Mouse (Mus musculus): ENCODE data around the gene Narf.

The Narf gene

DNA sequence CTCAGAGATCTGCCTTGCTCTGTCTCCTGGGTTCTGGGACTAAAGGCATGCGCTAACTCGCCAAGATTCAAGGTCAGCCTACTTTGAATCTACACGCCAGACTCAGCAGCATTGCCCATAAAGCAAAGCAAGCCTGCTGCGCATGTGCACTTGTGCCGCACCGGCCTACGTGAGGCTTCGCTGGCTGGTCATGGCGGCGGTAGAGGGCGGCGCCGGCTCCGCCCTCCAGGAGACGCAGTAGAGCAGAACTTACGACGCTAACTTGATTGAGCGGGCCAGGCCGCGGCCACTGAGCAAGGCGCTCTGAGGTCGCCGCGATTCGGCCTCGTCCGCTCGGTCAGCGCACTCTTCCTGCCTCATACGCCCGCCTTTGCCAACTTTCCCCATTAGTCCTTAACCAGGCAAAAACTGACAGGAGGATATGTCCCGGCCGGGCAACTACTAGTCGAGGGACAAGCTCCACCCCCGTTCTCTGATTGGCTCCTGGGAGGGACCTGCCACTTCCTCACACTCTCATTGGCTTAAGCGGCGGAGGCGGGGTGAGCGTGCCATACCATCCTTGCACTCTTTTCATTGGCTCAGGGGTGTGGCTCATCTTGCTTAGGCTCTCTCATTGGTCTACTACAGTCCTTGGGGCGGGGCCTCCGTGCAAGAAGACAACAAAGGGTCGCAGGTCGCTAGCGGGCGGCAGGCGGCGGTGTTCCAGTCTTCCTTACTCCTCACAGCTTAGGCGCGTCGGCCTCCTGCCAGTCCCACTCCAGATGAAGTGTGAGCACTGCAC is at the start of gene Narf:
Gene Narf (plus strand): TSS at position 690 of the 781 bp plus-strand sequence.
- in situ Hi-C loops (cut with MboI, MseI) = no loop called here

DNA sequence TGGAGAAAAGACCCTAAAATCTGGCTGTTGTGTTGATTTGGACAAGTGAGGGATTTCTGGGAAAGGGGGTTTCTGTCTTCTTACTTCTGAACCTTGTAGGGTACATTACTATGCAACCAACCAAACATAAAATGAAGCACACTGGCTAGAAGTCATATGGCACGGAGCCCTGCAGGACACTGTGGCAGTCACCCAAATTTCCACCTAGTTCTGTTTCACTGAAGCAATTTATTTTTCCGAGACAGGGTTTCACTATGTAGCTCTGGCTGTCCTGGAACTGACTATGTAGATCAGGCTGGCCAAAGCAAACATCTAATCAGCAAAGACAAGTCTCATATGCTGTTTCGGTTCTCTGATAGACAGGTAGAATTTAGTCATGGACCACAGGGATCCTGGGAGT is 47.4 kb upstream of the Narf start:
- in situ Hi-C loops (cut with MboI, MseI) = no loop called here

- in situ Hi-C loops (cut with MboI, MseI) = no loop called here
Measured at GRCm38 (mm10) chr11:121192742-121193141, 44.3 kb upstream of the Narf start.

- in situ Hi-C loops (cut with MboI, MseI) = no loop called here
Measured at GRCm38 (mm10) chr11:121193415-121193814, 43.6 kb upstream of the Narf start.

DNA sequence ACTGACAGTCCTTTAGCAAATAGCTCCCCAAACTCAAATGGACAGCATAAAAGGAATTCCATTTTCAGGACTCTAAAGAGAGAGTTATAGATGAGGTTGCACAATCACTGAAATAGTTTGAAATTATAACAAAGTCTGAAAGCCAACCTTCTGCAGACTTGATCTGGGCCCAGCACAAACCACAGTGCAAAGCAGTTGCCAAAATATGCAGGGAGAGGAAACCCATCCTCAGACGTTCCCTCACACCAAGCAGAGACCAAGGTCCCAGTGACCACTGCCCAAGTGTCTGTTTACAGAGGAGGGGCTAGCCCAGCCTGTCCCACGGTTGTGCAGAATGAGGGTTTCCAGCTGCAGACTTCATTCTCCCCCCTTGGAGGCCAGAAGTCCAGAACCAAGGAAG is 38.4 kb upstream of the Narf start:
- in situ Hi-C loops (cut with MboI, MseI) = no loop called here

DNA sequence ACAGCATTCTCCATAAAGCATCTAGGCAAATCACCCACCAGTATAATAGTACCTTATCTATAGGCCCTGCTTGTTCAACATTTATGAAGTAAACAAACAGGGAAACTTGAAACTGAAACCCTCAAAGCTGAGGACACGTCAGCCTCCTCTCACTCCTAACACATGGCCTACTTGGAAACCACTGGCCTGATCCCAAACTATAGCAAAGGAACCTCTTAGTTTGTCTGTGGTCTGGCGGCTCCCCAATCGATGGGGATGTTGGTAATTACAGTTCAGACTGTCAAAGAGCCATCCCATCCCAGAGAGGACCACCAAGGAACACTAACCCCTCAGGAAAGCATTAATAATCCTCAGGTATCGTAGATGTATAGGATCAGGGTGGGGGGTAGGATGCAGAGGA is 37.2 kb upstream of the Narf start:
- in situ Hi-C loops (cut with MboI, MseI) = no loop called here

DNA sequence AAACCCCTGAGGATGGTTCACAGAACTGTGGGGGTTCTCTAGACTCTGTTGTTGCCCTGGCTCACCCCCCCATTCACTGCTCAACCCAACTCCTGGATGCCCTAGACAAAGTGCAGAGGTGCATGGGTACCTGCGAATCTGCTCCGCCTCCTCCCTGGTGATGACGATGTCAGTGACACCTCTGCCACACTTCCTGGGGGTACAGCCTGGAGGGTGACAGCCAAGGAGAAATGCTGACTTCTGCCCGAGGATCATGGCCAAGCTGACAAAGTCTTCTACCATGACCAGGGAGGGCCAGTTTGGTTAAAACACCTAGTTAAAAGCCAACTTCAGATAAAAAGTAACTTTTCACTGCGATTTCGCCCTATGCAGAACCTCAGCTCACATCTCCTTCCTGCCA is 36.3 kb upstream of the Narf start:
- in situ Hi-C loops (cut with MboI, MseI) = no loop called here

DNA sequence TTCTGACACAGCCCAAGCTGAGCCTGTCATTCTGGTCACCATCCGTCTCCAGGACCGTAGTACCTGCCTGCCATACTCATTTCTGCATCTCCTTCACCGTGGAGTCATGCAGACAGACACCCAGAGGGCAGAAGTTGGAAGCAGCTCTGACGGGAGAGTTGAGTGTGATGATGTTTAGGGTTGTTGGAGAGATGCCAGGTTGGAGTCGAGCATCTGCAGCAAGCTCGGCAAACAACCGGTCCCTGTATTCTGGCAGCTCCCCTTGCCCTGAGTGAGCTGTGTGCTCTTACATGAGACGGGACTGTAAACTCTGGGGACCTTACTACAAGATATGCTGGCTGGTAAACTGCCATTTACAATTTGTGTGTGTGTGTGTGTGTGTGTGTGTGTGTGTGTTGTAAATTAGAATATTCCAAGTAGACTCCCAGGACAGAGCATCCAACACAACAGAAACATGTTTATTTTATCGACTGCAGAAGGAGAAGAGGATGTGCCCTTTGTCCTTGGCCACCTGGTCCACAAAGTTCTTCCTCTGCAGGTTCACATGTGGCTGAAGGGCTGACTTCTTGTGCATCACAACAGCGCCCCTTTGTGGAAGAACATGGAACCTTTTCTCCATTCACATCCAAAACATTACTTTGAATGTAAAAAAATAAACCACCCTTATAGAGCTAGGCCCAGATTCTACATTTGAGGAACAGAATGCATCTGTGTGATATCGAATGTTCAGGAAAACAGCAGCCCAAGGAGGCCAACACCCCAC is 35.4 kb upstream of the Narf start:
- in situ Hi-C loops (cut with MboI, MseI) = no loop called here

- in situ Hi-C loops (cut with MboI, MseI) = no loop called here
Measured at GRCm38 (mm10) chr11:121203859-121204160, 33.2 kb upstream of the Narf start.

DNA sequence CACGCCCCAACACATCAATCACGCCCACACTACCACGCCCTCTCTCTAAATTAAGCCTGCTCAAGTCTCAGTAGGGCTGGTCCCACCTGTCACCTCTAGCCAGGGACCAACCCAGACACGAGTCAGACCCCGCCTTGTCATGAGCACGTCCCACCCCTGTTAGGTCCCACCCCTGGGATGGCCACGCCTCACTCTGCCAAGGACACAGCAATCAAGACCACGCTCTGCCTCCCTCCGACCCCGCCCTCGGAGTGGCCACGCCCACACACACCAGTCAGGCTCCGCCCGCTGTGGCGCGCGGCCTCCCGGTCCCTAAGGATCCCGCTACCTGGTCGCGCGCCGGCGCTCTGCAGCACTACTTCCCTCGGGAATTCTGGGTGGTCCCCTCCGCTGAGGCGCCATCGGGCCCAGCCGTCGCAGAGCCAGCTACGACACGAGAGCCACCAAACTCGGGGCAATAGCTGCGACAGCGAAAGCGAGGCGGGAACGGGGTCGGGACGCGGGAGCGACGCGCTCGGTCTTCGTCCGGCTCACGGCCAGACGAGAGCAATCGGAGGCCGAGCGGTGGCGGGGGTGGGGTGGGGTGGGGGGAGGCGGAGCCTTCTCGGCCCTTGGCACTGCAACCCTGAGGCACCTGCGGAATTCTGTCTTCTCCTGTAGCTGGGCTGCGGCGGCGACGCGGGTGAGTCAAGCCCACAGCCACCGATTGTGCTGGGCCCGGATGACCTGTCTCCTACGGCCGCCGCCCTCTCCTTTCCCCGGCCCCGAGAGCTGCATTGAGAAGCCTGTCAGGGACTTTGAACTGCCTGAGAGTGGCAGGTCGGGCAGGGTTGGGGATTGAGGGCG is 32.7 kb upstream of the Narf start, which contains the start of the genes Hexdc and Ogfod3:
Gene Hexdc (plus strand): TSS at position 273 of the 846 bp plus-strand sequence.
Gene Ogfod3 (minus strand): TSS at position 551 of the 846 bp plus-strand sequence.
- in situ Hi-C loops (cut with MboI, MseI) = no loop called here

DNA sequence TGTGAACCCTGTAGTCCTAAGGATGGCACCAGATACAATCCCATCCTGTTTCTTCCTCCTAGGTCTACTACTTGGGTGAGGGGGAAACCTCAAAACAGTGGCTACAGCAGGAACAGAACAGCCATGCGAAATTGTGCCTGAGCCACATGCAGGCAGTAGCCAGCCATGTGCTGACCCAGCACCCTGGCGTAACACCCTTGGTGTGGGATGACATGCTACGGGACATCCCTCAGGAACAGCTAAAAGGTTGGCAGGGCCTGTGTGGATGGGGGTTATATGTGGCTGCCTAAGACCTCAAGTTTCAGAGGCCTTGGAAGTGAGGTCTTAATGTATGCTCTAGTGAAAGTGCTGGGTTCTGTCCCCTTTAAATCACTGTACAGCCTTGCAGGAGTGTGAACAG is 20.2 kb upstream of the Narf start:
- in situ Hi-C loops (cut with MboI, MseI) = no loop called here

GRCm38 (mm10) chr11:121219776-121220175 is 17.3 kb upstream of the Narf start:
- in situ Hi-C loops (cut with MboI, MseI) = no loop called here

DNA sequence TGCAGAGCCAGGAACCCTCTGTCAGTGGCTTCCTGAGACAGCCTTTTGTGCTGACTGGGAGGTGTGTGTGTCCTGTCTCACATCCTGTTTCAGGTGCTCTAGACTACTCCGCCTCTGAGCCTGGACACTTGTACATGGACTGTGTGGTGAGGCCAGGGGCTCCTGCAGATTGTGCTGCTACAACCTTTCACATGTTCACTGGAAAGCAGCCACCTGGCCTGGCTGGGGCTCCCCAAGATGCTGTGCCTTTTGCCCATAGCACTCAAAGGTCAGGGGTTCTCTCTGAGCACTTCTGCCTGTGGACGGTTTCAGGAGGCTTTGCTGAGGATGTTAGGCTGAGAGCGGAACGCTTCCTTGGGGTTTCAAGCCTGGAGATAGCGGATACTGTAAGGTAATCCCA is 16.3 kb upstream of the Narf start:
- in situ Hi-C loops (cut with MboI, MseI) = no loop called here

- in situ Hi-C loops (cut with MboI, MseI) = no loop called here
Measured at GRCm38 (mm10) chr11:121221321-121222010, 15.6 kb upstream of the Narf start.

DNA sequence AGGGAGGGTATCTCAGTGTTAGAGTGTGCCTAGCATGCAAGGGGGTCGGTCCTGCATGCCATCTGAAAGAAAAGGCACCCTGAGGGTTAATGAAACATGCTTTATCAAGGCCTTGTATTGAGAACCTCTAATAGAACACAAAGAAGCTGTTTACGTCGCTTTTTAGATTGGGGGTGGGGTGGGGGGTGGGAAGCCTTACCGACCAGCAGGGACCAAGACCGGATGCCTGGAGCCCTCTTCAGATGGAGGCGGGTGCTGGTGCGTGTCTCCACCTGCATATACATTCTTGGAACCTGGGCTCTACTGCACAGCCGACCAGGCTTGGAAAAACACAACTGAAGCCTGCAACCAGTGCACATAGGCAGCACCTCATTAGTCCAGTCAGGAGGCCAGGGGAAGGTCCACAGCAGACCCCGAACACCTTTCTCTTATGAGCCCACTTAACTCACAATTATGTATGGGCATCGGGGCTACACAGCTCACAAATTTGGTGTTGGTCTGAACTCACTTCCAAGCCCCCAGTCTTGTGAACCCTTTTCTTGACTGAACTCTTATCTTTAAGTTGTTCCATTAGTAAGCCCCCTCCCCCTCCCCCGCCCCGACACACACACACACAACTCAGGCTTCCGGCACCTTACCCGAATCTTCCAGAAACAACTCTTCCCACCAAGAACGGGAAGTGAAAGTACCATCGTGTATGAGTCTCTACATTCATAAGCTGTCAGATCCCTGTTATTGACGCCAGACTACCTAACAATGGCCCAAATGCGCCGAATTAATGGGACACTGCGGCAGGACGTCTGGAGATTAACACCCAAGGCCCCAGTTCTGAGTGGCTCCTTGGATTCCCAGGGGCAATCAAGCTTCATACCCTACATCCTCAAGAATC is 8.7 kb upstream of the Narf start:
- in situ Hi-C loops (cut with MboI, MseI) = no loop called here

GRCm38 (mm10) chr11:121229018-121229439 is 8.0 kb upstream of the Narf start, which contains the start of gene Cybc1:
Gene Cybc1 (minus strand): TSS chr11:121229322.
- in situ Hi-C loops (cut with MboI, MseI) = no loop called here

- in situ Hi-C loops (cut with MboI, MseI) = no loop called here
Measured at GRCm38 (mm10) chr11:121231191-121231590, 5.9 kb upstream of the Narf start.

DNA sequence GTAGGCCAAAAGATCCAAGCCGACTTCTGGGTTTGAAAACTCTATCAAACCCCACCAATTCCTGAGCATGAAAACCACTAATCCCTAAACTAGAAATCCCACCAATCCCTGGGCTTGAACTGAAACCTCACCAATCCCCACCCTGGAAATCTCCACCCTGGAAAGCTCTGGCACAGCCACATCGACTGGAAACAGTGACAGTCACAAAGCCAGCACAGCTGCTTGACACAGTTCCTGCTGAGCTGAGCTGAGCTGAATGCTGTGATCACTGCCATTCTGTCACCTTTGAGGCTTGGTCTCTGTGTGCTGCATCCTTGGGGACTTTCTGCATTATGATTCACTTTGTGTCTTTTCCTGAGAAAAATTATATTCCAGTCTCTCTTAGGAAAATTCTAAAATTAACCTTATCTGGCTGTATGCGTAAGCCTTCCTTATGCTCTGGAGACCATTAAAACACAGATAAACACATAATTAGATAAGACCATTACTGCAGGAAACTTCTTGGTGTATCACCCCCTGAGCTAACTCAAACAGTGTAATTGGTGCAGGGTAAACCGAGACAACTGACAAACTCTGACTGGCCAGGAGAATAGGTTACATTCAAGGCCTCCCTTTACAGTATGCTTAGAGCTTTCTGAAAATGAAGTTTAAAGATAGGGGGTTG is 5.3 kb upstream of the Narf start:
- in situ Hi-C loops (cut with MboI, MseI) = no loop called here

DNA sequence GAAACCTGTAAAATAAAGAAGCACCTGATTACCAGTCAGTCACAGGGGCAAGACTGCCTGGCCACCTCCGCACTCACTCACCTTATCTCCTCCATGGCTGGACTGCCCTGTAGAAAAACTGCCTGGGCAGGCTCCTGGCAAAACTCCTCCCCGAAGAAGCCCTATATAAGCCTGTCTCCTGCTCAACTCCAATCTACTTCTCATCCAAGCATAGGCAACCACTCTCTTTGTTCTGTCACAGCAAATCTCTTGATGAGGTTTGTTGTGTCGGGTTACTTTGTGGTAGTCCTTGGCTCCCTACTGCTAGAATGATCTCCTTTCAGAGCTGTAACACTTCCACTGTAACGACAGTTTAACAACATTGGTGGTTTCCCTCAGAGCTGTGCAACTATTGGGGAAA is 4.3 kb upstream of the Narf start:
- in situ Hi-C loops (cut with MboI, MseI) = no loop called here

Data from T-helper 1 cell (primary cell).